Mouse (Mus musculus) forebrain, embryonic 11.5 days (tissue): ENCODE measurements at regions not wholly inside any gene's neighbourhood (a gene's known extent, or its start where the extent isn't known, plus 50 kb on each side); places are given as distances from the start of the nearest gene placed in this dataset.

ENCODE experiments used
- ATAC-seq: fragments of 200-750 bp; cut with Nextera tagmentation; replicated peaks from 2 replicates; pipeline ENCODE4 v1.8.0; 2017; ENCODE audit warnings: moderate TSS enrichment; ENCODE audit not compliant: low FRiP score
- DNase-seq: peaks from one replicate; pipeline ENCODE4 v3.0.0-alpha.2; 2017; ENCODE audit warnings: low spot score
- H3K27ac ChIP-seq: fragments of 300-500 bp; sonication (generic); 2 replicates; pipeline ENCODE4 v1.5.1; 2014; ENCODE audit warnings: low read depth, low read length
- H3K27me3 ChIP-seq: fragments of 300-500 bp; sonication (generic); 2 replicates; pipeline ENCODE4 v1.6.1; 2014; ENCODE audit warnings: mild to moderate bottlenecking, low read length, mixed read lengths; ENCODE audit not compliant: control insufficient read depth, insufficient read depth
- H3K36me3 ChIP-seq: fragments of 300-500 bp; sonication (generic); 2 replicates; pipeline ENCODE4 v1.6.1; 2014; ENCODE audit warnings: mild to moderate bottlenecking, low read length, moderate library complexity, mixed read lengths; ENCODE audit not compliant: control insufficient read depth, insufficient read depth
- H3K4me1 ChIP-seq: fragments of 300-500 bp; sonication (generic); replicated peaks from 2 replicates; pipeline ENCODE4 v1.6.1; 2014; ENCODE audit warnings: low read length, mixed read lengths; ENCODE audit not compliant: control insufficient read depth, insufficient read depth
- H3K4me2 ChIP-seq: fragments of 300-500 bp; sonication (generic); 2 replicates; pipeline ENCODE4 v1.6.1; 2014; ENCODE audit warnings: low read depth, mild to moderate bottlenecking, low read length, moderate library complexity, mixed read lengths; ENCODE audit not compliant: severe bottlenecking
- H3K4me3 ChIP-seq: fragments of 300-500 bp; sonication (generic); 2 replicates; pipeline ENCODE4 v1.5.1; 2014; ENCODE audit warnings: low read depth, low read length
- H3K9ac ChIP-seq: fragments of 300-500 bp; sonication (generic); 2 replicates; pipeline ENCODE4 v1.6.1; 2014; ENCODE audit warnings: low read length
- H3K9me3 ChIP-seq: fragments of 300-500 bp; sonication (generic); 2 replicates; pipeline ENCODE4 v1.6.1; 2016; ENCODE audit warnings: low read length, mixed read lengths; ENCODE audit not compliant: control insufficient read depth
- WGBS: fragments of 180-500 bp; shearing (Covaris S2); extraction: QIAGEN DNeasy Blood & Tissue Kit; methylation state at CpG from one replicate; pipeline ENCODE4 v1.1.7; 2014; 5-methylcytosine and 5-hydroxymethylcytosine counted together

- ATAC-seq (no peak), DNase-seq (no peak)
- Histone ChIP-seq H3K9me3 (no peaks in the 10 kb centered on the region), H3K36me3 (no peaks in the 10 kb centered on the region), H3K4me1 (no peaks in the 10 kb centered on the region), H3K9ac (no peak overlapping the region), H3K4me3 (no peak overlapping the region), H3K27ac (no peak overlapping the region), H3K4me2 (no peak overlapping the region), H3K27me3 (no peaks in the 10 kb centered on the region)
- 89% methylated on average over 5 of the region's 5 CpGs for WGBS
Observed at GRCm38 (mm10) chr17:79520283-79520682, 91.4 kb upstream of the Rmdn2 start.

- ATAC-seq (no peak), DNase-seq (no peak)
- Histone ChIP-seq H3K36me3 (no peaks in the 10 kb centered on the region), H3K27ac (no peak overlapping the region), H3K27me3 (no peaks in the 10 kb centered on the region), H3K4me2 (no peak overlapping the region), H3K4me1 (no peaks in the 10 kb centered on the region), H3K9me3 (no peaks in the 10 kb centered on the region), H3K9ac (no peak overlapping the region), H3K4me3 (no peak overlapping the region)
- WGBS = 97% methylated on average over 7 of the region's 7 CpGs
Observed at GRCm38 (mm10) chr17:79521691-79522090, 90.0 kb upstream of the Rmdn2 start.

DNA sequence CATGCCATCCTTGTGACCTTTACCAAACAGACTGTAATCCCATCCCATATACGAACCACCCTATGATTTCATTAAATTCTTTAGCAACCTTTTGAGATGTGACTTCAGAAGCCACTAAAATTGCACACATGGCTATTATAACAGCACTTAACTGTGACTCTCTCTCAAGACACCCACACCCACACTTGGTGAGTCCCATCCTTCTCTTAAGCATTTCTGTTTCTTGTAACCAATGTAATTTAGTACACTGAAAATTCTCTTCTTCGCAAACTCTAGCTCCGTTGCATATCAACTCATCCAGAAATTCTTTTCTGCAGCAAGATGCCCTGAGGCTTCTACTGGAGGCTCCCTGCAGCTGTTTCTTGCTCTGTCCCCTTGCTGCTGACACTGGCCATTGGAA, 88.4 kb upstream of the Rmdn2 start:
- no peak for DNase-seq
- WGBS = 86% methylated on average over 3 of the region's 3 CpGs

GRCm38 (mm10) chr17:79527391-79527790, 84.3 kb upstream of the Rmdn2 start:
- DNase-seq (no peak), ATAC-seq (no peak)
- no peak overlapping the region for H3K4me2 ChIP-seq
- H3K4me1 ChIP-seq = no peaks in the 10 kb centered on the region
- H3K27ac ChIP-seq = no peak overlapping the region
- no peak overlapping the region for H3K9ac ChIP-seq
- no peaks in the 10 kb centered on the region for H3K27me3 ChIP-seq
- no peaks in the 10 kb centered on the region for H3K9me3 ChIP-seq
- H3K4me3 ChIP-seq = no peak overlapping the region
- WGBS = 95% methylated on average over 3 of the region's 3 CpGs
- no peaks in the 10 kb centered on the region for H3K36me3 ChIP-seq

More for the DNA sequence above, 88.4 kb upstream of the Rmdn2 start:
- no peaks in the 10 kb centered on the region for H3K4me1 ChIP-seq
- H3K4me2 ChIP-seq = no peak overlapping the region
- H3K9me3 ChIP-seq = no peaks in the 10 kb centered on the region
- no peak overlapping the region for H3K27ac ChIP-seq
- H3K27me3 ChIP-seq = no peaks in the 10 kb centered on the region
- no peak overlapping the region for H3K9ac ChIP-seq
- no peaks in the 10 kb centered on the region for H3K36me3 ChIP-seq
- no peak for ATAC-seq
- H3K4me3 ChIP-seq = no peak overlapping the region

- Histone ChIP-seq H3K4me3 (no peak overlapping the region), H3K4me1 (no peaks in the 10 kb centered on the region), H3K27ac (no peak overlapping the region), H3K9ac (no peak overlapping the region), H3K9me3 (no peaks in the 10 kb centered on the region), H3K36me3 (no peaks in the 10 kb centered on the region), H3K4me2 (no peak overlapping the region), H3K27me3 (no peaks in the 10 kb centered on the region)
- 77% methylated on average over 4 of the region's 4 CpGs for WGBS
- no peak for ATAC-seq
- no peak for DNase-seq
Observed at GRCm38 (mm10) chr17:79536549-79536948, 75.1 kb upstream of the Rmdn2 start.

DNA sequence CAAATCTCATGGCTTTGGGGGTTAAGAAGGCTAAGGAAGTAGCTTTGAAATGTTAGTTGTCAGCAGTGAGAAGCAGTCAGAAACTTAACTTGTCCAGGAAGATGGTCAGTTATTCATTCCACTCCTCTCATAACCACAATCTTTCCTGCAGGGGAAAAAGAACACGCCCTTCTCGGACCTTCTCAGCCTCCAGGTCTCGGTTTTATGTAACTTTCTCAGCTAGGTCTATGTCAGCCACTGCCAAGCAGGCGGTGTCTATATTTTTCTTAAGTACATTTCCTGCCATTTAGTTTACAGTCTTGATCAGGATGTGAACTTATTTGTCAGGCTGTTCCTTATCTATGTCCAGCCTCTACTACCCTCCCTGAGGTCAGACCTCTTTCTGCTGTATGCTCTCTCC, 72.9 kb upstream of the Rmdn2 start:
- DNase-seq = no peak
- Histone ChIP-seq H3K4me3 (no peak overlapping the region), H3K27ac (no peak overlapping the region), H3K4me2 (no peak overlapping the region), H3K27me3 (no peaks in the 10 kb centered on the region), H3K9ac (no peak overlapping the region), H3K36me3 (no peaks in the 10 kb centered on the region), H3K9me3 (no peaks in the 10 kb centered on the region), H3K4me1 (no peaks in the 10 kb centered on the region)
- 89% methylated on average over 4 of the region's 4 CpGs for WGBS
- no peak for ATAC-seq

DNA sequence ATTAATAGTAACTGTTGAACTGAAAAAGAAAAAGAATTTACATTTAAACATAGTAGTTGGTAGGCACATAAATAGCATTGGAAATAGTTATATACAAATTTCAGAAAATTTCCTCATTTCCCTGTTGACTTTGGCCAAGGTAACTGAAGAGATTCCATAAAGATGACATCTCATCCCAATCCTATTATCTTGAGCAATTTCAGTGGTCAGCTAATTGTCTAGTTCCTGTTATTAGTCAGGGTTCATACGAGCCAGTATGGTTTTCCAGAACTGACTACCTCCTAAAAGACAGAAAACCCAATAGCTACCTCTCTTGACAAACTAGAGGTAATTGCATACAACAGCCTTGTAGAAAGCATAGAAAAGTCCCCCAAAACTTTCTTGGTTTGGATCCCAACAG, 71.6 kb upstream of the Rmdn2 start:
- H3K4me3 ChIP-seq = no peak overlapping the region
- no peak overlapping the region for H3K27ac ChIP-seq
- no peak overlapping the region for H3K4me2 ChIP-seq
- no peaks in the 10 kb centered on the region for H3K9me3 ChIP-seq
- no peaks in the 10 kb centered on the region for H3K36me3 ChIP-seq
- 88% methylated on average over 1 of the region's 1 CpGs for WGBS
- no peak overlapping the region for H3K9ac ChIP-seq
- no peaks in the 10 kb centered on the region for H3K27me3 ChIP-seq
- ATAC-seq = no peak
- DNase-seq = no peak
- no peaks in the 10 kb centered on the region for H3K4me1 ChIP-seq

- H3K9ac ChIP-seq = no peak overlapping the region
- no peaks in the 10 kb centered on the region for H3K27me3 ChIP-seq
- H3K9me3 ChIP-seq = no peaks in the 10 kb centered on the region
- no peak for DNase-seq
- H3K4me1 ChIP-seq = no peaks in the 10 kb centered on the region
- H3K4me2 ChIP-seq = no peak overlapping the region
- no peak overlapping the region for H3K27ac ChIP-seq
- H3K36me3 ChIP-seq = no peaks in the 10 kb centered on the region
- no peak overlapping the region for H3K4me3 ChIP-seq
- WGBS = 95% methylated on average over 2 of the region's 2 CpGs
- no peak for ATAC-seq
Observed at GRCm38 (mm10) chr17:79540511-79540910, 71.2 kb upstream of the Rmdn2 start.

DNA sequence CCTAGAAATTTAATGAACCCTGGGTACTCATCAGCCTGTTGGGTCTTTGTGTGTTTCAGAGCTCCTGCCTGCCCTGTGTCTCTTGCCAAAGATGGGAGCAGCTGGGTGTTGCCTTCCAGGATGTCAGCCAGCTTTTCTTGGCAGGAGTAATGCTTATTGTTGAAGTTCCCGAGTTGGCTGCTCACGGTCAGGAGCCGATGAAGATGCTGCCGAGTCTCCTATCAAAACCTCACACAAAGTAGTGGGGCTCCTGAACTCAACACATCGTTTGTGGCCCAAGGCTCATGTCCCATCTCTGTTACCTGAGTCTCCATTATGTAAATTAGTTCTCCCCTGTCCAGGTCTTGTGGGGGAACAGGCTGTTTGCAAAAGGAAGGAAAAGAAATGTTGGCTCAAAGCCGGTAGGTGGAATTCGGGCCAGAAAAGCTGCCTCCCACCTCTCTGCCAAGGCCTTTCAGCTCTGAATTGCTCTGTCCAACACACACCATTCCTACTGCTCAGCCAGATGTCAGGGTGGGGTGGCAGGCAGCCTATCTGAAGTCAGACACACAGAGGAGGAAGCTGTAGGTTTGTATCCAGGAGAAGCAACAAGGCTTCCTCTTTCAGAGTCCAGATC, 67.6 kb upstream of the Rmdn2 start:
- 84% methylated on average over 7 of the region's 7 CpGs for WGBS
- DNase-seq = no peak
- H3K27me3 ChIP-seq = no peaks in the 10 kb centered on the region
- H3K9me3 ChIP-seq = no peaks in the 10 kb centered on the region
- no peak for ATAC-seq
- H3K9ac ChIP-seq = no peak overlapping the region
- no peaks in the 10 kb centered on the region for H3K36me3 ChIP-seq
- H3K4me3 ChIP-seq = no peak overlapping the region
- no peak overlapping the region for H3K4me2 ChIP-seq
- no peaks in the 10 kb centered on the region for H3K4me1 ChIP-seq
- no peak overlapping the region for H3K27ac ChIP-seq
